Mouse (Mus musculus): ENCODE data around the gene Bsn. TPM values are rescaled to one million over a fixed set of nuclear protein-coding genes. Genes with fewer than 3 reads are reported as not detected.
"Not testable (repeated sequence)": the region's sequence is repeated elsewhere in the genome, so short reads cannot be mapped to it uniquely, and the experiment has no call there.

Gene Bsn
- total RNA-seq, 2 experiments from 2014 or later: 0.03 TPM; not detected in 1

GRCm38 (mm10) chr9:108202169-108202568 lies 12.0 kb upstream of the Bsn start:
- no peak for DNase-seq
- intact Hi-C loops (cut with DNase I): loop anchor here (5.0 kb wide), 2 partner anchors 60 to 65 kb away; partner anchors contain the start of gene Dag1

- peak; percentile 86 to 89 for DNase-seq
- intact Hi-C loops (cut with DNase I): loop anchor here (1.0 to 5.0 kb wide), 5 partner anchors 61 to 106 kb away; partner anchors contain the start of gene Dag1
Measured at GRCm38 (mm10) chr9:108201160-108201559, 11.0 kb upstream of the Bsn start.

GRCm38 (mm10) chr9:108198621-108199020 lies 8.4 kb upstream of the Bsn start:
- no peak for DNase-seq
- intact Hi-C loops (cut with DNase I): no loop called here

- DNase-seq: no peak
- intact Hi-C loops (cut with DNase I): no loop called here
Measured at GRCm38 (mm10) chr9:108196920-108197677, 6.9 kb upstream of the Bsn start.

GRCm38 (mm10) chr9:108196222-108196621 lies 6.0 kb upstream of the Bsn start:
- intact Hi-C loops (cut with DNase I); DNase-seq: not testable (repeated sequence)

- intact Hi-C loops (cut with DNase I): no loop called here
- no peak for DNase-seq
Measured at GRCm38 (mm10) chr9:108189488-108189786, 747 bp downstream of the Bsn start.

- intact Hi-C loops (cut with DNase I): no loop called here
- no peak for DNase-seq
Measured at GRCm38 (mm10) chr9:108189023-108189422, 1.2 kb downstream of the Bsn start.

GRCm38 (mm10) chr9:108188511-108188910 lies 1.7 kb downstream of the Bsn start:
- no peak for DNase-seq
- intact Hi-C loops (cut with DNase I): no loop called here

- DNase-seq: no peak
- intact Hi-C loops (cut with DNase I): no loop called here
Measured at GRCm38 (mm10) chr9:108187616-108188015, 2.6 kb downstream of the Bsn start.

- DNase-seq: no peak
- intact Hi-C loops (cut with DNase I): no loop called here
Measured at GRCm38 (mm10) chr9:108185786-108186185, 4.4 kb downstream of the Bsn start.

- intact Hi-C loops (cut with DNase I): no loop called here
- DNase-seq: no peak
Measured at GRCm38 (mm10) chr9:108183531-108183994, 6.6 kb downstream of the Bsn start.

- intact Hi-C loops (cut with DNase I): no loop called here
- DNase-seq: no peak
Measured at GRCm38 (mm10) chr9:108182806-108183506, 7.2 kb downstream of the Bsn start.

GRCm38 (mm10) chr9:108178391-108178790 lies 11.8 kb downstream of the Bsn start:
- no peak for DNase-seq
- intact Hi-C loops (cut with DNase I): no loop called here

- DNase-seq: no peak
- intact Hi-C loops (cut with DNase I): no loop called here
Measured at GRCm38 (mm10) chr9:108175116-108175838, 14.9 kb downstream of the Bsn start.

GRCm38 (mm10) chr9:108172777-108173350 lies 17.3 kb downstream of the Bsn start:
- DNase-seq: no peak
- intact Hi-C loops (cut with DNase I): no loop called here

- no peak for DNase-seq
- intact Hi-C loops (cut with DNase I): no loop called here
Measured at GRCm38 (mm10) chr9:108169751-108170150, 20.4 kb downstream of the Bsn start.

GRCm38 (mm10) chr9:108165143-108165542 lies 25.0 kb downstream of the Bsn start:
- no peak for DNase-seq
- intact Hi-C loops (cut with DNase I): no loop called here

GRCm38 (mm10) chr9:108163646-108164284 lies 26.4 kb downstream of the Bsn start:
- intact Hi-C loops (cut with DNase I): no loop called here
- no peak for DNase-seq

GRCm38 (mm10) chr9:108157891-108158290 lies 32.3 kb downstream of the Bsn start:
- intact Hi-C loops (cut with DNase I): no loop called here
- DNase-seq: no peak

GRCm38 (mm10) chr9:108157451-108157850 lies 32.7 kb downstream of the Bsn start:
- no peak for DNase-seq
- intact Hi-C loops (cut with DNase I): no loop called here

Data from heart, postnatal 36 days (tissue).